Mouse (Mus musculus) G1E (cell line): ENCODE results near the gene Celf2. TPM values are rescaled to one million over a fixed set of nuclear protein-coding genes. Genes with fewer than 3 reads are reported as not detected.

Experiments
- ATAC-seq: 2 replicates; pipeline ENCODE4 v1.8.0; 2016; ENCODE audit warnings: mild to moderate bottlenecking; ENCODE audit not compliant: insufficient number of reproducible peaks, poor library complexity, low FRiP score, severe bottlenecking; ENCODE audit errors: extremely low read depth
- DNase-seq: peaks from one replicate; pipeline ENCODE4 v3.0.0; 2012; ENCODE audit warnings: low spot score
- H3K27me3 ChIP-seq: 2 replicates; pipeline ENCODE4 v1.6.1; 2012; ENCODE audit warnings: mild to moderate bottlenecking, low read length, inconsistent platforms; ENCODE audit not compliant: insufficient read depth
- H3K36me3 ChIP-seq: replicated peaks from 2 replicates; pipeline ENCODE3; 2012; ENCODE audit warnings: mild to moderate bottlenecking, inconsistent platforms
- H3K4me1 ChIP-seq: 2 replicates; pipeline ENCODE4 v1.6.1; 2012; ENCODE audit warnings: low read depth, low read length, inconsistent platforms, mixed read lengths; ENCODE audit not compliant: insufficient read depth
- H3K4me3 ChIP-seq: 2 replicates; pipeline ENCODE4 v1.5.1; 2012; ENCODE audit warnings: low read depth, mild to moderate bottlenecking, inconsistent platforms, low read length, moderate library complexity, mixed read lengths
- H3K9me3 ChIP-seq: replicated peaks from 2 replicates; pipeline ENCODE4 v1.6.1; 2012; ENCODE audit warnings: inconsistent platforms
- CTCF ChIP-seq: IDR thresholded peaks from 2 replicates; pipeline ENCODE4 v1.5.1; 2012; ENCODE audit warnings: low read depth, low read length, inconsistent platforms, mixed read lengths
- GATA1 ChIP-seq: IDR thresholded peaks from 2 replicates; pipeline ENCODE4 v1.6.1; 2012; ENCODE audit warnings: borderline replicate concordance, low read length, inconsistent platforms, mixed read lengths
- GATA2 ChIP-seq: IDR thresholded peaks from 2 replicates; pipeline ENCODE4 v1.6.1; 2012; ENCODE audit warnings: low read depth, low read length, inconsistent platforms, borderline replicate concordance
- POLR2AphosphoS5 ChIP-seq: IDR thresholded peaks from 2 replicates; pipeline ENCODE4 v1.6.1; 2012; ENCODE audit warnings: low read depth, low read length, inconsistent platforms; ENCODE audit not compliant: insufficient replicate concordance
- TAL1 ChIP-seq: conservative IDR thresholded peaks from 2 replicates; pipeline ENCODE4 v1.6.1; 2012; ENCODE audit warnings: low read depth, low read length, inconsistent platforms, mixed read lengths
- polyA plus RNA-seq: library from polyadenylated mRNA; stranded (reverse); fragments of >175 nt; gene quantifications from 2 replicates; pipeline ENCODE4 v1.2.3, GENCODE M21; 2012
- total RNA-seq, 2 experiments: library from RNA; stranded (forward) in 1 of 2; stranded (reverse) in 1 of 2; fragments of 200-1000 nt in 1 of 2; fragments of >200 nt in 1 of 2; fragmentation: Nextera tagmentation in 1 of 2; gene quantifications; 2 replicates each; pipeline ENCODE4 v1.2.3; 2014 to 2017

Gene Celf2
- total and polyA plus RNA-seq, 3 experiments = 0.86 to 45.1 (median 14.2) TPM

DNA sequence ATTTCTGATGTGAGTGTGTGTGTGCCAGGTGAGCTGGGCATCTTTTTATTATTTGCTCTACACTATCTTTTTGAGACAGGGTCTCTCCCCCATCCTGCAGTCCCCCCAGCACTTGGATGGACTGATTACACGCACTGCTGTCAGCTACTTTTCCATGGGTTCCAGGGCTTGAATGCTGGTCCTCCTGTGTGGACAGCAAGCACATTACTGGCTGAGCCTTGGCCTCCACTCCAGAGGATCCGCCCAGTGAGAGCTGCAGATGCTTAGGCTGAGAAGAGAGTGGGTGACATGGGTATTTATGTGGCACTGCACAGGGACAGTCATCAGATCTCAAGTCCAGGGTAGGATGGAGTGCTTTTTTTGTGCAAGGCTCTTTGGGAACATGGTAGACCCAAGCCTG lies 981.3 kb downstream of the Celf2 start:
- DNase-seq (no peak), ATAC-seq (no peak)
- no peaks in the 10 kb centered on the region for H3K4me1 ChIP-seq
- H3K36me3 ChIP-seq = no peaks in the 10 kb centered on the region
- no peak for TF ChIP-seq CTCF
- no peaks in the 10 kb centered on the region for H3K9me3 ChIP-seq
- no peak overlapping the region for H3K4me3 ChIP-seq
- peaks cover 4% of the 10 kb centered on the region; the same call in 1 of the 2 replicates for H3K27me3 ChIP-seq

DNA sequence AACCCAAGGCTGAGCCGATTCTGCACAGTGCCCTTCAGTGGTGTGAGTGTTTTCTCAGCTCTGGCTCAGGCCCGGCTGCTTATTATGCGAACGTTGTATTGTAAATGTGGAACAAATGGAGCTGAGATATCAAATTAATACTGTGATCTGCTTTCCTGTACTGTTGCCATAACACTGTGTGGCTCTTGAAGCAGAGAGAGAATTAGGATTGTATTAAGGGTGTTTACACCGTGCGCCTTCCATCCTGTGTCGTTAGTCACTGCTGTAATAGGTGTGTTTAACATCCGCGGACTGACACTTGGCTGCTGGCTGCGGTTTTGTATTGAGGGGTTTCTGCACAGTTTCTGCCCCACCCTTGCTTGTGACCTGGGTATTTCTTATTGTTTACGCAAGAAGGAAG lies 982.5 kb downstream of the Celf2 start:
- DNase-seq = no peak
- no peaks in the 10 kb centered on the region for H3K36me3 ChIP-seq
- no peak overlapping the region for H3K4me3 ChIP-seq
- no peaks in the 10 kb centered on the region for H3K9me3 ChIP-seq
- ATAC-seq = no peak
- no peaks in the 10 kb centered on the region for H3K4me1 ChIP-seq
- TF ChIP-seq GATA1 = no peak
- no peak for TF ChIP-seq GATA2
- no peak for TF ChIP-seq POLR2AphosphoS5
- no peak for TF ChIP-seq CTCF
- no peak for TF ChIP-seq TAL1
- peaks cover 7% of the 10 kb centered on the region; the same call in 1 of the 2 replicates for H3K27me3 ChIP-seq

DNA sequence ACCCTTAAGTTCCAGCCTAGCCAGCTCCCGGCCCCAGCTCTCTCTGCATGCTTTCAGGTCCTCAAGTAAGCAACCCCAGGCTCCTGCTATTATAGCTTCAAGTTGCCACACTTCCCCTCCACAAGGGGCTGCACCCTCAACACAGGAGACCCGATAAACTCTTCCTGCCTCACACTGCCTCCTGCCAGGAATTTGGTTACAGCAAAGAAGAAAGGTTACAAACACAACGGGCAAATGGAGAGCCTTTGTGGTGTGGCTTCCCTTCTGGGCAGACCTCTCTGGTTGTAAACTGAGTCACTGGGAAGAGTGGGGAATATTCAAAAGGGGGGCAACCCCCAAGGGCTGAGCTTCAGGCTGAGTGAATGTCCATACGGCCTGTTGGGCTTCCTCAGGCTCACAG lies 983.1 kb downstream of the Celf2 start:
- H3K9me3 ChIP-seq = no peaks in the 10 kb centered on the region
- no peak overlapping the region for H3K4me3 ChIP-seq
- no peaks in the 10 kb centered on the region for H3K4me1 ChIP-seq
- H3K36me3 ChIP-seq = no peaks in the 10 kb centered on the region
- peaks cover 7% of the 10 kb centered on the region; the same call in 1 of the 2 replicates for H3K27me3 ChIP-seq
- DNase-seq (no peak), ATAC-seq (no peak)
- TF ChIP-seq POLR2AphosphoS5 (no peak), GATA1 (no peak)

DNA sequence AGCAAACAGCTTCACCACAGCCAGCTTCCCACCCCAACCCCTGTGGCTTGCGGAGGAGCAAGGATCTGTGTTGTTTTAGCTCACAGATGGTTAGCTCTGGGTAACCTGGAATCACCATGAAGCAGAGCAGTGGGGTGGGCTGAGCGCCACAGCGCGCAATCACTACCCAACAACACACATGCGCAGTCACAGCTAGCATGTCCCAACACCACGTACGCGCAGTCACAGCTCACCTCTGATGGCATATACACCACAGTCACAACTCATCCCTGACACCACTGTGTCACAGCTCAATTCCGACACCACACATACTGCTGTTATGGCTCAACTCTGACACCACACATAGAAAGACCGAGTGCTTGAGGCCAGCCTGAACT lies 985.5 kb downstream of the Celf2 start:
- no peaks in the 10 kb centered on the region for H3K36me3 ChIP-seq
- H3K4me3 ChIP-seq = no peak overlapping the region
- no peak for ATAC-seq
- no peaks in the 10 kb centered on the region for H3K4me1 ChIP-seq
- TF ChIP-seq GATA2 (no peak), GATA1 (no peak), CTCF (no peak), POLR2AphosphoS5 (no peak), TAL1 (no peak)
- H3K9me3 ChIP-seq = no peaks in the 10 kb centered on the region
- peaks cover 7% of the 10 kb centered on the region; the same call in 1 of the 2 replicates for H3K27me3 ChIP-seq
- no peak for DNase-seq

DNA sequence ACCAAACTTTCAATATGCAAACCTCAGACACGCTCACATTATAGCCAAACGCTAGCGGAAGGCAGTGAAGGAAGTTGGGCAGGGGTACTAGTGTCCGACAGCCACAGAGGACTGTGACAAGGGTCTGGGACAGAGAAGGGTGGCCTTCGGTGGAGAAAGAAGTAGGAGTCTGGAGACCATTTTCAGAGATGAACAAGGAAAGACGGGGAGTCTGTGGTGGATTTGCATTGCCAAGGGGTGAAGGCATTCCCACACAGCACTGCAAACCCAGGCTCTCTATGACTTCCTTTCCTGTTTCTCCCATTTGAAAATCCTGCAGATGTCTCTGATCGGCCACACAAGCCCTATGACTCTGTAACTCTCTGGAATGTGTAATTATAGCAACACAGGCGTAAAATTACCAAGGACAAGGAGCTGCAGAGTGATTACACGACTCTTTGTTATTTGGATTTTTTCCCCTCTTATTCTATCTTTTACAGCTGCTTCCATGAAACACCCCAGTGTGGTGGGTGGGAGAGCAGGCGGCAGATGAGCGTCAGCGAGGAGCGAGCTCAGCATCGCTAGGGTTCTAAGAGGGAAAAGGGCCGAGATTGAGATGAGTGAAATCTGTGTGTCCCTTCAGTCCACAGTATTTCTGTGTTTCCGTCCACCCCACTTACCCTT lies 986.0 kb downstream of the Celf2 start:
- H3K9me3 ChIP-seq = no peaks in the 10 kb centered on the region
- H3K36me3 ChIP-seq = no peaks in the 10 kb centered on the region
- peaks cover 7% of the 10 kb centered on the region; the same call in 1 of the 2 replicates for H3K27me3 ChIP-seq
- no peak for TF ChIP-seq TAL1
- no peak for TF ChIP-seq GATA1
- no peak for TF ChIP-seq GATA2
- TF ChIP-seq POLR2AphosphoS5 = no peak
- TF ChIP-seq CTCF = no peak
- H3K4me1 ChIP-seq = no peaks in the 10 kb centered on the region
- H3K4me3 ChIP-seq = no peak overlapping the region
- DNase-seq (no peak), ATAC-seq (no peak)

DNA sequence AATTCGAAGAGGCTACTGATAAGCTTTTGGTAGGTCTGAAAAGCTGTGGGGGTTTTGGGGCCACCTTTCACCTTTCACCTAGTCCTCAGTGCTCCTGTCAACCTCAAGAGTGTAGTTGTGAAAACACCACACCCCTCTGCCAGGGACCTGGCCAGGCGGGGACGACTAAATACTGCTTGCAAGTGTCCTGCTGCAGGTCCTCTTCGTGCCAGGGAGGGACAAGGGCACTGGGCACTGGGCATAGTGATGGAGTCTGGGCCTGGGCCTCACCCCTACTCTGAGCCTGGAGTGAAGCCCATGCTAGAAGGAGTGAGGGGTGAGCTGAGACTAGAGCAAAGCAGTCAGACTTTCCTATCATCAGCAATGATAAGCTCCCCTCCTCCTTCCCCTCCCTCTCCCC lies 987.0 kb downstream of the Celf2 start:
- H3K27me3 ChIP-seq = peaks cover 7% of the 10 kb centered on the region; the same call in 1 of the 2 replicates
- no peaks in the 10 kb centered on the region for H3K9me3 ChIP-seq
- H3K4me3 ChIP-seq = no peak overlapping the region
- no peak for ATAC-seq
- no peaks in the 10 kb centered on the region for H3K36me3 ChIP-seq
- H3K4me1 ChIP-seq = no peaks in the 10 kb centered on the region
- TF ChIP-seq CTCF = no peak
- DNase-seq = no peak

DNA sequence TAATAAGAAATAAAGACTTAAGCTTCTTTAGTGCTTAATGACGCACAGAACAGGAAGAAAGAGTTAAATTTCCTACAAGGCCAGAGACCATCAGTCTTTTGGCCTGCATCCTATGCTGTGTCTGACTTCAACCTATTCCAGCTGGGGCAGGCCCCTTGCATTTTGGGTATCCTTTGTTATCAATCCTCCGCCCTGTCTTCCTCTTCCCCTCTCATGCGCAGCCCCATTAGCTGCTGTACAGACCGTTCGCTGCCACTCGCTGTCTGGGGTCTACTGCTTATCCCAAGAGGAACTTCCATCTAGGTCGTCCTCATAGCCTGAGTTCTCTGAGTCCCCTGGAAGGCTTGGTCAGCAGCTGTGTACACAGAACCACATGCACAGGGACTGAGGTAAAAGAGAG lies 996.2 kb downstream of the Celf2 start:
- no peak for ATAC-seq
- H3K36me3 ChIP-seq = no peaks in the 10 kb centered on the region
- peaks cover 9% of the 10 kb centered on the region; the same call in 1 of the 2 replicates for H3K27me3 ChIP-seq
- H3K4me1 ChIP-seq = no peaks in the 10 kb centered on the region
- no peaks in the 10 kb centered on the region for H3K9me3 ChIP-seq
- DNase-seq = no peak
- TF ChIP-seq GATA1 (no peak), GATA2 (no peak), POLR2AphosphoS5 (no peak), TAL1 (no peak), CTCF (no peak)
- no peak overlapping the region for H3K4me3 ChIP-seq
